Mouse (Mus musculus) erythroblast, embryonic 14.5 days (primary cell): ENCODE results near the gene Ciao2b.

Experiments
- GATA1 ChIP-seq: IDR thresholded peaks from 2 replicates; pipeline ENCODE4 v1.6.1; 2012; ENCODE audit warnings: low read length, inconsistent platforms, mixed read lengths
- TAL1 ChIP-seq: IDR thresholded peaks from 3 replicates; pipeline ENCODE4 v1.6.1; 2012; ENCODE audit warnings: low read length, inconsistent platforms, mixed read lengths

- TF ChIP-seq GATA1 (no peak), TAL1 (no peak)
These were observed 49.2 kb downstream of the Ciao2b start for GRCm38 (mm10) chr8:104592566-104592965.
